ENCODE assay signal across 23 mouse cellular contexts in the genomic region with DNA sequence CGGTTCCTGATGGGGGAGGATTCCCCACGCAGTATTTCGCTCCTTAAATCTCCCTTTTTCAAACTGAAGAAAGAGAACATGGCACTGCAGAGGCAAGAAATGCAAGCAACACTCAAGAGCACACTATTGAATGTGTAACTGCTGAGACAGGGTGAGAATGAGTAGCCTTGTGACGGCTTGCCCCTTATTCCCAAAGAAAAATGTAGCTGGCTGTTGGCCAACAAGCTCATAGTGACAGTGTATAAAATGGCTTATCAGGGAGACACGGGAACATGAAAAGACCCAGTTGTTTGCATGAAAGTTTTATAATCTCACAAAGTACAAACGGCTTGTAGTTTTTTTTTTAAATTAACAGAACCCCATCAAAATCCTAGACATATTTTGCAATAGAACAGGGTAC.
DNase-seq lines count a peak whose midpoint lies in the region; ATAC-seq and TF ChIP-seq lines count a peak whose summit lies in the region.
"Had no signal": no experiment of that assay in that cellular context is flagged by ENCODE, and none has a peak within 500 bp of the region (broad histone marks: within the 10 kb centered on the region; RNA-seq: fewer than 3 reads in every experiment).

No protein-coding gene starts in this region.

- H3K4me1 ChIP-seq in embryonic facial prominence, embryonic 14.5 days (ENCODE audit: control insufficient read depth, insufficient read depth, low read length), result no peaks in the 10 kb centered on the region
- H3K4me1 ChIP-seq in embryonic facial prominence, embryonic 10.5 days, result no peaks in the 10 kb centered on the region
- peaks cover 18% of the 10 kb centered on the region for H3K4me1 ChIP-seq in heart, embryonic 15.5 days (replicated peaks)
- H3K4me1 ChIP-seq in lung, embryonic 15.5 days, result peaks cover 31% of the 10 kb centered on the region
- H3K4me1 ChIP-seq in lung, adult 2 months (ENCODE audit: control insufficient read depth, insufficient read depth, low read length), result peaks cover 3% of the 10 kb centered on the region
- H3K4me1 ChIP-seq: embryonic facial prominence, embryonic 15.5 days had no signal

- H3K27ac ChIP-seq in embryonic facial prominence, embryonic 14.5 days (replicated peaks; ENCODE audit: low read depth, low read length), result no peak overlapping the region
- no peak overlapping the region for H3K27ac ChIP-seq in embryonic facial prominence, embryonic 10.5 days (replicated peaks)
- H3K27ac ChIP-seq in heart, embryonic 15.5 days, result peak overlapping the region; percentile 50
- peak overlapping the region; percentile 69 for H3K27ac ChIP-seq in lung, embryonic 15.5 days
- H3K27ac ChIP-seq: embryonic facial prominence, embryonic 15.5 days; hindbrain, embryonic 15.5 days; intestine, embryonic 15.5 days; layer of hippocampus, adult 2 months; neural tube, embryonic 15.5 days had no signal

- TF ChIP-seq POLR2A in lung, adult 2 months (IDR thresholded peaks at IDR 0.05; ENCODE audit: borderline replicate concordance, extremely low read depth, low read depth, low read length), result no peak

- no peak for ATAC-seq in embryonic facial prominence, embryonic 14.5 days (ENCODE audit: low read depth)
- no peak for ATAC-seq in heart, embryonic 15.5 days (replicated peaks; ENCODE audit: insufficient number of reproducible peaks, insufficient read depth, low FRiP score, low read depth)
- ATAC-seq in lung, embryonic 15.5 days (ENCODE audit: borderline replicate concordance, extremely low read depth, low FRiP score, low TSS enrichment), result peak; percentile 87
- ATAC-seq: intestine, embryonic 15.5 days; liver, postnatal 0 days had no signal

- no peak overlapping the region for H3K9ac ChIP-seq in embryonic facial prominence, embryonic 14.5 days (ENCODE audit: low read depth, low read length)
- H3K9ac ChIP-seq in heart, embryonic 15.5 days, result no peak overlapping the region
- no peak overlapping the region for H3K9ac ChIP-seq in lung, embryonic 15.5 days
- H3K9ac ChIP-seq: embryonic facial prominence, embryonic 15.5 days; hindbrain, embryonic 15.5 days; intestine, embryonic 15.5 days; liver, postnatal 0 days; neural tube, embryonic 15.5 days had no signal

- H3K27me3 ChIP-seq in embryonic facial prominence, embryonic 14.5 days (replicated peaks; ENCODE audit: control insufficient read depth, insufficient read depth, low read length), result no peaks in the 10 kb centered on the region
- no peaks in the 10 kb centered on the region for H3K27me3 ChIP-seq in embryonic facial prominence, embryonic 10.5 days (replicated peaks; ENCODE audit: low read depth, poor library complexity, severe bottlenecking)
- H3K27me3 ChIP-seq in heart, embryonic 15.5 days, result no peaks in the 10 kb centered on the region
- H3K27me3 ChIP-seq in lung, embryonic 15.5 days, result no peaks in the 10 kb centered on the region
- H3K27me3 ChIP-seq: embryonic facial prominence, embryonic 15.5 days; hindbrain, embryonic 15.5 days; intestine, embryonic 15.5 days; neural tube, embryonic 15.5 days had no signal

- no peak for TF ChIP-seq CTCF in lung, adult 2 months (IDR thresholded peaks at IDR 0.05; ENCODE audit: insufficient read depth, low read length)

- H3K4me3 ChIP-seq in embryonic facial prominence, embryonic 14.5 days (ENCODE audit: low read depth, low read length), result no peak overlapping the region
- H3K4me3 ChIP-seq in embryonic facial prominence, embryonic 10.5 days, result no peak overlapping the region
- H3K4me3 ChIP-seq in heart, embryonic 15.5 days, result no peak overlapping the region
- no peak overlapping the region for H3K4me3 ChIP-seq in lung, embryonic 15.5 days
- no peak overlapping the region for H3K4me3 ChIP-seq in lung, adult 2 months (replicated peaks; ENCODE audit: extremely low read depth, low read depth, low read length)
- H3K4me3 ChIP-seq: embryonic facial prominence, embryonic 15.5 days; heart, adult 2 months; hindbrain, embryonic 15.5 days; intestine, embryonic 15.5 days; layer of hippocampus, adult 2 months; neural tube, embryonic 15.5 days had no signal

- 62% methylated on average over 6 of the region's 6 CpGs for WGBS in embryonic facial prominence, embryonic 14.5 days
- WGBS in embryonic facial prominence, embryonic 10.5 days, result 85% methylated on average over 6 of the region's 6 CpGs
- 28% methylated on average over 6 of the region's 6 CpGs for WGBS in heart, embryonic 15.5 days
- WGBS in lung, embryonic 15.5 days, result 11% methylated on average over 6 of the region's 6 CpGs
- WGBS in lung, adult 2 months, result 38% methylated on average over 6 of the region's 6 CpGs

- H3K36me3 ChIP-seq in embryonic facial prominence, embryonic 14.5 days (ENCODE audit: control insufficient read depth, insufficient read depth, low read length), result no peaks in the 10 kb centered on the region
- H3K36me3 ChIP-seq in embryonic facial prominence, embryonic 10.5 days (replicated peaks), result no peaks in the 10 kb centered on the region
- H3K36me3 ChIP-seq in heart, embryonic 15.5 days, result no peaks in the 10 kb centered on the region
- no peaks in the 10 kb centered on the region for H3K36me3 ChIP-seq in lung, embryonic 15.5 days
- H3K36me3 ChIP-seq: embryonic facial prominence, embryonic 15.5 days; hindbrain, embryonic 15.5 days; intestine, embryonic 15.5 days; neural tube, embryonic 15.5 days had no signal

- DNase-seq in embryonic facial prominence, embryonic 14.5 days (ENCODE audit: low spot score), result peak; percentile 46
- no peak for DNase-seq in embryonic facial prominence, embryonic 10.5 days (ENCODE audit: low spot score)
- DNase-seq in heart, adult 18-20 months, result no peak
- no peak for DNase-seq in lung, adult 2 months
- peak; percentile 34 for DNase-seq in retina, postnatal 1 day
- no peak for DNase-seq in retina, embryonic 14.5 days (ENCODE audit: low spot score)
- DNase-seq: adrenal gland, postnatal 14 days; cerebellum, adult 8-10 months; cerebellum, postnatal 36 days; embryo, embryonic 11 days; gastrocnemius, postnatal 25 days; heart, adult 2 months; kidney, adult 9 months; kidney, postnatal 25 days; liver, postnatal 0 days had no signal

- no peaks in the 10 kb centered on the region for H3K9me3 ChIP-seq in embryonic facial prominence, embryonic 14.5 days (ENCODE audit: control insufficient read depth, low read length)
- H3K9me3 ChIP-seq in embryonic facial prominence, embryonic 10.5 days, result no peaks in the 10 kb centered on the region
- H3K9me3 ChIP-seq in heart, embryonic 15.5 days (replicated peaks), result no peaks in the 10 kb centered on the region
- H3K9me3 ChIP-seq in lung, embryonic 15.5 days, result no peaks in the 10 kb centered on the region
- H3K9me3 ChIP-seq: embryonic facial prominence, embryonic 15.5 days; hindbrain, embryonic 15.5 days; intestine, embryonic 15.5 days; neural tube, embryonic 15.5 days had no signal

- no peak overlapping the region for H3K4me2 ChIP-seq in embryonic facial prominence, embryonic 14.5 days (ENCODE audit: low read depth, low read length)
- H3K4me2 ChIP-seq in heart, embryonic 15.5 days, result no peak overlapping the region
- peak overlapping the region; percentile 18 for H3K4me2 ChIP-seq in lung, embryonic 15.5 days
- H3K4me2 ChIP-seq: embryonic facial prominence, embryonic 15.5 days; hindbrain, embryonic 15.5 days; intestine, embryonic 15.5 days; liver, embryonic 11.5 days; neural tube, embryonic 15.5 days had no signal

Comparison
In these comparisons a context has a peak if more than half of its experiments do, and no peak if none do; other contexts are left out.
1. DNase-seq: peak in embryonic facial prominence, embryonic 14.5 days (single experiment) and retina, postnatal 1 day (single experiment); none in embryonic facial prominence, embryonic 10.5 days (single experiment), heart, adult 18-20 months (0 of 2), lung, adult 2 months (single experiment) and retina, embryonic 14.5 days (single experiment).
2. H3K27ac ChIP-seq: peak in heart, embryonic 15.5 days (single experiment) and lung, embryonic 15.5 days (single experiment); none in embryonic facial prominence, embryonic 14.5 days (single experiment) and embryonic facial prominence, embryonic 10.5 days (single experiment).